Mouse (Mus musculus): ENCODE measurements around the gene Nlrp10.

DNA sequence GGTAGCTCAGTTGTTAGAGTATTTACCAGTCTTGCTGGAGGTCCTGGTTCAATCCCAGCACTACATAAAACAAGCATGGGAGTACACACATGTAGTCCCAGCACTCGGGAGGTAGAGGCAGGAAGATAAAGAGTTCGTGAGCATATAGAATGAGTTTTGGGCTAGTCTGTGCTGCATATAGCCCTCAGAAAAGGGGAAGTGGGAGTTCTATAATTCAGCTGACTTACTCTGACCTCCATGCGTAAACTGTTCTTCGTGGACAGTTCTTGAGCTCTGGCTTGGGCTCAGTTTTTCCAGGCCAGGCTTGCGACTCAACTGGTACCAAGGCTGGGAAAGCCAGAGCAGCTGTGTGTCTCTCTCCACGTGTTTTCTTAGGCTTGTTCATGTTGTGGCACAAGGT lies 22.8 kb upstream of the Nlrp10 start:
- TF ChIP-seq CTCF (conservative IDR thresholded peaks at IDR 0.05; ENCODE audit: low read length) (no peak), NANOG (IDR thresholded peaks at IDR 0.05; ENCODE audit: borderline replicate concordance, low read length) (no peak), POU5F1 (IDR thresholded peaks at IDR 0.05; ENCODE audit: borderline replicate concordance, low read length) (no peak)

Data from E14TG2a.4 (cell line).